Mouse (Mus musculus) MEL (cell line): ENCODE measurements at regions not wholly inside any gene's neighbourhood (a gene's known extent, or its start where the extent isn't known, plus 50 kb on each side); places are given as distances from the start of the nearest gene placed in this dataset.
"Not testable (repeated sequence)": the region's sequence is repeated elsewhere in the genome, so short reads cannot be mapped to it uniquely, and the experiment has no call there.

ENCODE experiments used
- DNase-seq: peaks from one replicate; pipeline ENCODE4 v3.0.0; 2011; ENCODE audit warnings: low read depth, low spot score
- H3K27ac ChIP-seq: 2 replicates; pipeline ENCODE4 v1.5.1; 2012; ENCODE audit warnings: low read depth, mild to moderate bottlenecking, control low read depth, low read length, moderate library complexity; ENCODE audit not compliant: control insufficient read depth
- H3K27me3 ChIP-seq, 2 experiments: fragments of 150-350 bp in 1 of 2; sonication (generic) in 1 of 2; 2 replicates each; pipeline ENCODE4 v1.6.1; 2012; ENCODE audit warnings: low read length in 2 of 2, mild to moderate bottlenecking in 2 of 2, improper control_type of control experiment in 1 of 2, moderate library complexity in 1 of 2; ENCODE audit not compliant: insufficient read depth in 2 of 2, control insufficient read depth in 1 of 2
- H3K36me3 ChIP-seq, 2 experiments: 2 replicates each; pipeline ENCODE4 v1.6.1; 2012 to 2014; ENCODE audit warnings: low read length in 2 of 2, improper control_type of control experiment in 1 of 2, inconsistent platforms in 1 of 2, mild to moderate bottlenecking in 1 of 2; ENCODE audit not compliant: insufficient read depth in 2 of 2, control insufficient read depth in 1 of 2
- H3K4me1 ChIP-seq, 2 experiments: fragments of 150-350 bp in 1 of 2; sonication (generic) in 1 of 2; 2 replicates each; pipeline ENCODE4 v1.6.1; 2012; ENCODE audit warnings: low read length in 2 of 2, improper control_type of control experiment in 1 of 2, mild to moderate bottlenecking in 1 of 2; ENCODE audit not compliant: insufficient read depth in 2 of 2, control insufficient read depth in 1 of 2
- H3K4me3 ChIP-seq, 2 experiments: fragments of 150-350 bp in 1 of 2; sonication (generic) in 1 of 2; 2 replicates each; pipeline ENCODE4 v1.5.1; 2012; ENCODE audit warnings: low read depth in 2 of 2, low read length in 2 of 2, mild to moderate bottlenecking in 2 of 2, moderate library complexity in 2 of 2, control low read depth in 1 of 2, improper control_type of control experiment in 1 of 2; ENCODE audit not compliant: control insufficient read depth in 1 of 2, insufficient read depth in 1 of 2
- H3K79me2 ChIP-seq: 2 replicates; pipeline ENCODE4 v1.6.1; 2012; ENCODE audit warnings: mild to moderate bottlenecking, low read length, moderate library complexity; ENCODE audit not compliant: control insufficient read depth, poor library complexity, insufficient read depth
- H3K9ac ChIP-seq: 2 replicates; pipeline ENCODE4 v1.6.1; 2012; ENCODE audit warnings: low read depth, mild to moderate bottlenecking, control low read depth, low read length, moderate library complexity; ENCODE audit not compliant: control insufficient read depth, poor library complexity, severe bottlenecking
- H3K9me3 ChIP-seq: fragments of 150-350 bp; sonication (generic); replicated peaks from 2 replicates; pipeline ENCODE4 v1.6.1; 2012; ENCODE audit warnings: mild to moderate bottlenecking, low read length, improper control_type of control experiment, moderate library complexity; ENCODE audit not compliant: insufficient read depth
- BHLHE40 ChIP-seq: IDR thresholded peaks from 2 replicates; pipeline ENCODE4 v1.6.1; 2012; ENCODE audit warnings: low read depth, mild to moderate bottlenecking, inconsistent platforms, low read length, improper control_type of control experiment, borderline replicate concordance
- E2F4 ChIP-seq: IDR thresholded peaks from 2 replicates; pipeline ENCODE4 v1.6.1; 2011; ENCODE audit warnings: low read depth, low read length, improper control_type of control experiment, borderline replicate concordance
- ELF1 ChIP-seq: IDR thresholded peaks from 2 replicates; pipeline ENCODE4 v1.6.1; 2014; ENCODE audit warnings: low read depth, mild to moderate bottlenecking, inconsistent platforms, low read length, improper control_type of control experiment, moderate library complexity
- GABPA ChIP-seq: IDR thresholded peaks from 2 replicates; pipeline ENCODE4 v1.6.1; 2012; ENCODE audit warnings: low read depth, mild to moderate bottlenecking, inconsistent platforms, low read length, improper control_type of control experiment, moderate library complexity
- HCFC1 ChIP-seq: IDR thresholded peaks from 2 replicates; pipeline ENCODE4 v1.6.1; 2012; ENCODE audit warnings: low read depth, mild to moderate bottlenecking, inconsistent platforms, low read length, improper control_type of control experiment, moderate library complexity
- JUND ChIP-seq: IDR thresholded peaks from 2 replicates; pipeline ENCODE4 v1.6.1; 2011; ENCODE audit warnings: low read depth, mild to moderate bottlenecking, improper control_type of control experiment, low read length
- KAT2A ChIP-seq: conservative IDR thresholded peaks from 2 replicates; pipeline ENCODE4 v1.6.1; 2012; ENCODE audit warnings: low read depth, low read length, improper control_type of control experiment, inconsistent platforms
- MAFK ChIP-seq: IDR thresholded peaks from 2 replicates; pipeline ENCODE4 v1.6.1; 2011; ENCODE audit warnings: low read depth, mild to moderate bottlenecking, low read length, improper control_type of control experiment, borderline replicate concordance
- MAX ChIP-seq: IDR thresholded peaks from 2 replicates; pipeline ENCODE4 v1.6.1; 2011; ENCODE audit warnings: low read length, improper control_type of control experiment
- MXI1 ChIP-seq: IDR thresholded peaks from 2 replicates; pipeline ENCODE4 v1.6.1; 2011; ENCODE audit warnings: mild to moderate bottlenecking, low read depth, low read length, improper control_type of control experiment
- MYC ChIP-seq: IDR thresholded peaks from 2 replicates; pipeline ENCODE4 v1.6.1; 2011; ENCODE audit warnings: low read depth, mild to moderate bottlenecking, low read length, improper control_type of control experiment, moderate library complexity
- NELFE ChIP-seq: IDR thresholded peaks from 2 replicates; pipeline ENCODE4 v1.6.1; 2011; ENCODE audit warnings: low read depth, low read length, improper control_type of control experiment
- POLR2AphosphoS5 ChIP-seq: IDR thresholded peaks from 2 replicates; pipeline ENCODE4 v1.6.1; 2012; ENCODE audit warnings: low read depth, borderline replicate concordance, mild to moderate bottlenecking, inconsistent platforms, low read length, moderate library complexity, mixed read lengths
- SIN3A ChIP-seq: IDR thresholded peaks from 2 replicates; pipeline ENCODE4 v1.6.1; 2012; ENCODE audit warnings: low read length, improper control_type of control experiment, inconsistent platforms
- SMC3 ChIP-seq: IDR thresholded peaks from 2 replicates; pipeline ENCODE4 v1.6.1; 2011; ENCODE audit warnings: low read depth, low read length, improper control_type of control experiment
- TAL1 ChIP-seq: IDR thresholded peaks from 2 replicates; pipeline ENCODE4 v1.6.1; 2012; ENCODE audit warnings: mild to moderate bottlenecking, inconsistent platforms, low read length, moderate library complexity, mixed read lengths
- TBP ChIP-seq: IDR thresholded peaks from 2 replicates; pipeline ENCODE4 v1.8.0; 2011; ENCODE audit warnings: low read depth, low read length, improper control_type of control experiment
- USF1 ChIP-seq: IDR thresholded peaks from 2 replicates; pipeline ENCODE4 v1.6.1; 2014; ENCODE audit warnings: low read depth, mild to moderate bottlenecking, inconsistent platforms, low read length, improper control_type of control experiment, moderate library complexity
- USF2 ChIP-seq, 2 experiments: IDR thresholded peaks; 2 replicates each; pipeline ENCODE4 v1.6.1; 2011 to 2012; ENCODE audit warnings: improper control_type of control experiment in 2 of 2, low read length in 2 of 2, borderline replicate concordance in 1 of 2, inconsistent platforms in 1 of 2, low read depth in 1 of 2, mild to moderate bottlenecking in 1 of 2; ENCODE audit not compliant: insufficient read depth in 1 of 2
- ZKSCAN1 ChIP-seq: IDR thresholded peaks from 2 replicates; pipeline ENCODE4 v1.6.1; 2012; ENCODE audit warnings: low read depth, mild to moderate bottlenecking, inconsistent platforms, low read length, improper control_type of control experiment, moderate library complexity

DNA sequence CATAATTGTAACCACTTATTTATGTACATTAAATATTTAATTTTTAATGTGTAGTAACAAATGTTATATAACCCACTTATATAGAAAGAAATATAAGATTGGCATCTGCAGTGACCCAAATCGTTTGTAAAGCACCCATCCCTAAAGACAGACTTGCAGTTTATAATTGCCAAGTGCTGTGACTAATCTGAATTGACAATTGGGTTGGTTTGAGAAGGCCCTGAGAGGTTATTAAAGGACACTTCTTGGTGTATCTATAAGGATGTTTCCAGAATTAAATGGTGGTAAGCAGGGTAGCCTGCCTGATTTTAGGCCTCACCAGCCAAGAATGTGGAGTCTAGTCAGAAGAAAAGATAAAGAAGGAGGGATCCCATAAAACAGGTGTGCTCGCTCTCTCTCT lies 133.3 kb upstream of the Slc13a1 start:
- Histone ChIP-seq H3K9me3 (no peaks in the 10 kb centered on the region), H3K27ac (no peak overlapping the region), H3K4me3 (no peak overlapping the region)
- TF ChIP-seq JUND = no peak
- no peak for TF ChIP-seq TAL1
- TF ChIP-seq SMC3 = no peak
- TF ChIP-seq TBP = no peak
- TF ChIP-seq E2F4 = no peak
- no peak for TF ChIP-seq ELF1
- TF ChIP-seq MXI1 = no peak
- TF ChIP-seq NELFE = no peak
- TF ChIP-seq POLR2AphosphoS5 = no peak
- TF ChIP-seq USF1 = no peak
- TF ChIP-seq, all 39 proteins: peak for 0
- H3K36me3 ChIP-seq = no peaks in the 10 kb centered on the region
- H3K79me2 ChIP-seq = no peaks in the 10 kb centered on the region
- no peaks in the 10 kb centered on the region for H3K27me3 ChIP-seq
- H3K4me1 ChIP-seq = no peaks in the 10 kb centered on the region
- DNase-seq = no peak
- no peak overlapping the region for H3K9ac ChIP-seq

DNA sequence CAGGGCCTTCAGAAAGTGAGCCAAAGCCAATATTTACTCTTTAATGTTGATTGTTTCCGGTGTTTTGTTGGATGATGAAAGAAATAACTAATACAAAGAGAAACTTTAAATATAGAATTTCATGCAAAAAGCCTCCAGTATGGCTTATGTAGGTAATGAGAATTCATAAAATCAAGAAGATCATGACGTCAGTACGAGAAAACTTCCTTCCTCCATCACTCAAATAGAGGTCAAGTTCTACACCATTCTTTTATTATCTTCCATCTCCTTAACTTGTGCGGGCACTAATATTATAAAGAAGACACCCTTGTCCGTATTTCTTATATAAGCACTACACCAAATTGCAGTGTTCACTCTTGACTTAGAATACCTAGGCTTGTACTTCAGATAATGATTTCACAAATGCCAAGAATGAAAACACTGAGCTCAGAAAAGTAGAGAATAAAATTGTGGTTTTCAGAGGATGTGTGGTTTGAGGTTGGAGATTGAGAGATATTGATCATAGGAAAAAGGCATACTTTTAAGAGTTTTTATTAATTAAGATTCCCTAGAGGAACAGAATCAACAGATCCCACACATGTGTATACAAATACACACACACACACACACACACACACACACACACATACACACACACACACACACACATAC lies 130.8 kb upstream of the Slc13a1 start:
- no peaks in the 10 kb centered on the region for H3K36me3 ChIP-seq
- no peak for TF ChIP-seq MAX
- no peak for TF ChIP-seq E2F4
- no peak for TF ChIP-seq USF2 (IDR thresholded peaks at IDR 0.05; ENCODE audit: borderline replicate concordance in 1 of 2, insufficient read depth in 1 of 2, low read depth in 1 of 2, low read length in 2 of 2)
- TF ChIP-seq HCFC1 = no peak
- TF ChIP-seq POLR2AphosphoS5 = no peak
- no peak for TF ChIP-seq SIN3A
- no peak for TF ChIP-seq ZKSCAN1
- TF ChIP-seq BHLHE40 = no peak
- no peak for TF ChIP-seq USF1
- TF ChIP-seq KAT2A = no peak
- TF ChIP-seq GABPA = no peak
- TF ChIP-seq MYC = no peak
- no peak for TF ChIP-seq NELFE
- no peak for TF ChIP-seq JUND
- TF ChIP-seq MAFK = no peak
- H3K27ac ChIP-seq = no peak overlapping the region
- H3K9ac ChIP-seq = no peak overlapping the region
- H3K9me3 ChIP-seq = no peaks in the 10 kb centered on the region
- H3K79me2 ChIP-seq = no peaks in the 10 kb centered on the region
- H3K4me3 ChIP-seq = no peak overlapping the region
- no peaks in the 10 kb centered on the region for H3K4me1 ChIP-seq
- H3K27me3 ChIP-seq = no peaks in the 10 kb centered on the region
- DNase-seq = no peak

DNA sequence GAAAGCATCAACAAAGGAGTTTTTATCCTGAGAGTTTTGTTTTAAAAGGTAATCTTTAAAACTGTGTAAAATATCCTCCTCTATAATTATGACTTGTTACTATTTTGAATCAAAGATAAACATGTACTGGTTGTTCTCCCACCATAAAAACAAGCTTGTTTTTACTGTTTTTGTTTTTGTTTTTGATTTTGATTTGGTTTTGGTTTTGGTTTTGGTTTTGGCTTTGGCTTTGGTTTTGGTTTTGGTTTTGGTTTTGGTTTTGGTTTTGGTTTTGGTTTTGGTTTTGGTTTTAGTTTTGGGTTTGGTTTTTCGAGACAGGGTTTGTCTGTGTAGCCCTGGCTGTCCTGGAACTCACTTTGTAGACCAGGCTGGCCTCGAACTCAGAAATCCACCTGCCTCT lies 120.9 kb upstream of the Slc13a1 start:
- not testable (repeated sequence) for H3K79me2 ChIP-seq, H3K9me3 ChIP-seq, DNase-seq, H3K4me3 ChIP-seq, H3K9ac ChIP-seq, H3K27me3 ChIP-seq, H3K27ac ChIP-seq, H3K36me3 ChIP-seq, H3K4me1 ChIP-seq
